Mouse (Mus musculus): ENCODE data around the gene Ppm1h.
"Not testable (repeated sequence)": the region's sequence is repeated elsewhere in the genome, so short reads cannot be mapped to it uniquely, and the experiment has no call there.

Ppm1h gene

DNA sequence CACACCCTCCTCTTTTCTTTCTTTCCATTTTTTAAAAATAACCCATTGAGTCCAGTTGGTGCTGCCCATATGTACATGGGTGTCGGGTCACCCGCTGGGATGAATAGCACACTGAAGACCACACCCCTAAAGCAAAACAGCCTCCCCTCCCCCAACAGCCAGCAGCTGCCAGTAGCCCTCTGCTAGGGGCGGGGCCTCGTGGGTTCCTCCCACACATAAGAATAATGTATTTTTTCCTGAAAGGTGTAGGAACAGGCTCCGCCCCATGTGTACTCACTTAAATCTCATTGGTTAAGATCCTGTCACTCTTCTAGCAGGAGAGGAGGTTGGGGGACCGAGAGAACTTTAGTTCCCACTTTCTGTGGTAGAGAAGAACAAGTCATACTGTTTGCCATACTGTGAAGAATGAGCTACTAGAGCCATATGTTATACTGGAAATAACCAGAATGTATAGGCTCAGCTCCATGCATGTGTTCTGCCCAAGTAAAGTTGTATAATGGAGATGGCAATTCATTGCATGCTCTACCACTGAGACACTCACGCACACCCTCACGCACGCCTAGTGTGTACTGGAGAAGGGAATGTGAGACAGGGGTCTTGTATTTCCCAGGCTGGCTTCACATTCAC is 231.0 kb downstream of the Ppm1h start:
- H3K27me3 ChIP-seq (ENCODE audit: control insufficient read depth, insufficient read depth, low read length, poor library complexity, severe bottlenecking): no peaks in the 10 kb centered on the region
- no peak for DNase-seq (ENCODE audit: low read depth, low spot score)
- H3K36me3 ChIP-seq (ENCODE audit: control insufficient read depth, insufficient read depth, low read length, poor library complexity, severe bottlenecking): no peaks in the 10 kb centered on the region

DNA sequence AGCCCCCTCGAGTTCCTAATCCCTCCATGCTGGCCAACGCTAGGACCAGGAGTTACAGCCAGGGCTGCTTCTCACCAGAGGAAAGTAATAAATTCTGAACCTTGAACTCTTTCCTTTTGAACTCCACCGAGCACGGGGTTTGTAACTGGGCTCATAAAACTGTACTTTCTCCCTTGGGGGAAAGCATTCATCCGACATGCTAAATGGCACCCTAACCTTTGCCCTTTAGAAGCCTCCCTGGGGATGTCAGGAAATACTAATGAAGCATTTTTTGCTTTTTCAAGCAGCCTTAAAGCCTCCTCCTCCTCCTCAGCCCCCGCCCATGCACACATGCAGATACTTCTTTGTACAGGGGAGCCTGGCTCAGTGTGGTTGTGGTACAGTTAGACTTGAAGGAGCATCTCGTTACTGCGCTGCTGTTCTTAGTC is 232.2 kb downstream of the Ppm1h start:
- Histone ChIP-seq H3K36me3 (ENCODE audit: control insufficient read depth, insufficient read depth, low read length, poor library complexity, severe bottlenecking) (no peaks in the 10 kb centered on the region), H3K27me3 (ENCODE audit: control insufficient read depth, insufficient read depth, low read length, poor library complexity, severe bottlenecking) (no peaks in the 10 kb centered on the region)
- no peak for DNase-seq (ENCODE audit: low read depth, low spot score)

DNA sequence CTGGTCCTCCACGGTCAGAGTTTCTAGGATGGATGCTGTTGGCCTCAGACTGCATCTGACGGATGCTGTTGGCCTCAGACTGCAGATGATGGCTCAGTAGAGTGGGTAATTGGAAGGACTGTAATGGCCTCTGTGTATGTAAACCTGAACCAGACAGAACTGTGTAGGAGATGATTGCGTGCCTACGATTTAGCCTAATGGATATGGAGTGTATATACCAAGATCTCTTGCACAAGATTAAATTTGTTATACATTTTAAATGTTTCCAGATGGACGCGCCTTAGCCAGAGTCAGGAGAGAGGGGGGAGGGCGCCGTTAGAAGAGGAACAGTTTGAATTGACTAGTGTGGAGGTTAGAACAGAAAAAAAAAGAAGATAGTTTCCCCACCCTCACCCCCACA is 233.1 kb downstream of the Ppm1h start:
- H3K36me3 ChIP-seq (ENCODE audit: control insufficient read depth, insufficient read depth, low read length, poor library complexity, severe bottlenecking): no peaks in the 10 kb centered on the region
- no peak for DNase-seq (ENCODE audit: low read depth, low spot score)

DNA sequence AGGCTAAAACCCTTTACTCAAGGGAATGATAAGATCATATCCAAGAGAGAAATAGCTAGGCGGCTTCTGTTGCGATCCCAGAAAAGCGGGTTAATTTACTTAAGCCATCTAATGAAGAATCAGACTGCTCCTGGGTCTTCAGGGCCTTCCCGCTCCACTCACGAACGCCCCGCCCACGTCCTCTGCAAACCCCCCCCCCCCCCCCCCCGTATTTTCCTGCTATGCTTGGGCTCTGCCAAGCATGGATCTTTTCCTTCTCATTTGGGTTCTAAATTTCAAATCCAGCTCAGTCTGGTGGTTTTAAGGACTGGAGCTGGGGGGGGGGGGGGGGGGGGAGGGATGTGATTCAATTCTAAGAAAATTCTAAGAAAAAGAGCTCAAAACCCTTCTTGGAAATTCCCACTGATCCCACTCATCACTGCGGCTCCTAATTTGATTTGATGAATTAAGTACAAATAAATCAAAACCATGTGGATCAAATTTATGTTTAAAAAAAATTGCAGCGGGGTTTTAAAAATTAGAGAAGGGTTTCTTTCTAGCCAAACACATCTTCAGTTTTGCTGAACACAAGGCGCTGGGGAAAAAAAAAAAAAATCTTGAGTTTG is 233.6 kb downstream of the Ppm1h start:
- Histone ChIP-seq H3K27me3 (ENCODE audit: control insufficient read depth, insufficient read depth, low read length, poor library complexity, severe bottlenecking) (no peaks in the 10 kb centered on the region), H3K36me3 (ENCODE audit: control insufficient read depth, insufficient read depth, low read length, poor library complexity, severe bottlenecking) (no peaks in the 10 kb centered on the region)
- no peak for DNase-seq (ENCODE audit: low read depth, low spot score)

More for the DNA sequence above, 233.1 kb downstream of the Ppm1h start:
- H3K27me3 ChIP-seq (ENCODE audit: control insufficient read depth, insufficient read depth, low read length, poor library complexity, severe bottlenecking): no peaks in the 10 kb centered on the region

DNA sequence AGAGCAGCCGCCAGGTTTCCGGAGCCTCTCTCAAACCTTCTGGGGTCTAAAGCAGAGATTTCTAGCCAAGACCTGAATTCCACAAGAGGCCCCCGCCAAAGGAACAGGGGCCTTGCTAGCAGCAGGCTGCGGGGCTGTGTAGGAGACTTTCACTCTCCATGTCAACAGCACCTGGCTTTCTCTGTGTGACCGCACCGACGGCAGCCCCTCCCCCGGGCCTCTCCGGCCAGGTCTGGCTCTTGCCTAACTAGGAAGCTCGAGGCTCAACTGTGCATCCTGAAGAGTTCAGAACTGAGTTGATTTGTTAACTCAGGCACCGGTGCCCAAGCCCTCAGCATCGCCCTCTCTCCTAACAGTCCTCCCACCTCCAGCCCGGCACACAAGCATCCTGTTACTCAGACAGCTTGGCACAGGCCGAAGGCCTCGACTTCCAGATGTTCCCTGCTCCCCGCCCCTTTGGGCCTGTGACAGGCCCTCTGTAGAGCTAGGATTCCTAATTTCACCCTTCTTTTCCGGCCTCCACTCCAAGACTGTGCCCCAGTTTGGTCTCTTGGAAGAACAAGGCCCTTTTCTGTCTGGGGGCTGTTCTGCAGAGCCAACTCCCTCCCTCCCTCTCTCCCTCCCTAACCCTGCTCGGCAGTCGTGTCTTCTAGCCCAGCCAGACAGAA is 234.3 kb downstream of the Ppm1h start:
- Histone ChIP-seq H3K27me3 (ENCODE audit: control insufficient read depth, insufficient read depth, low read length, poor library complexity, severe bottlenecking) (no peaks in the 10 kb centered on the region), H3K36me3 (ENCODE audit: control insufficient read depth, insufficient read depth, low read length, poor library complexity, severe bottlenecking) (no peaks in the 10 kb centered on the region)
- DNase-seq (ENCODE audit: low read depth, low spot score): no peak

DNA sequence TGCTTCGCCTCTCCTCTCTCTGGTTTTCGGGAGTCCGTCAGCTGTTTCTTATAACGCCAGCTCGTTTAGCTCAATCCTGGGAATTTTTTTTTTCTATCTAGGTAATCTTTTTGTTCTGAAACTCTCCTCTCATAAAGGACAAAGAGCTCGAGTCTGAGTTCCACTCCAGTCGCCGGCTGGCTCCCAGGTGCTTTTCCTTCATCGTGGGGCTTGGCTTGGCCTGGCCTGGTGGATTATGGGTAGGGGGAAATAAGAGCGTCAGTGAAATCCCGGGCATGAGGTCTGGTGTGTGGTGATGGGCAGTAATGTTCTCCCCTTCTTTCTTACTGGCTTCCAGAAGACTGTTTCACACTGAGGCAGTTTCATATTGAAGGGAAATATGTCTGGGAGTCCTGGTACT is 234.8 kb downstream of the Ppm1h start:
- Histone ChIP-seq H3K27me3 (ENCODE audit: control insufficient read depth, insufficient read depth, low read length, poor library complexity, severe bottlenecking) (no peaks in the 10 kb centered on the region), H3K36me3 (ENCODE audit: control insufficient read depth, insufficient read depth, low read length, poor library complexity, severe bottlenecking) (no peaks in the 10 kb centered on the region)
- DNase-seq (ENCODE audit: low read depth, low spot score): no peak

DNA sequence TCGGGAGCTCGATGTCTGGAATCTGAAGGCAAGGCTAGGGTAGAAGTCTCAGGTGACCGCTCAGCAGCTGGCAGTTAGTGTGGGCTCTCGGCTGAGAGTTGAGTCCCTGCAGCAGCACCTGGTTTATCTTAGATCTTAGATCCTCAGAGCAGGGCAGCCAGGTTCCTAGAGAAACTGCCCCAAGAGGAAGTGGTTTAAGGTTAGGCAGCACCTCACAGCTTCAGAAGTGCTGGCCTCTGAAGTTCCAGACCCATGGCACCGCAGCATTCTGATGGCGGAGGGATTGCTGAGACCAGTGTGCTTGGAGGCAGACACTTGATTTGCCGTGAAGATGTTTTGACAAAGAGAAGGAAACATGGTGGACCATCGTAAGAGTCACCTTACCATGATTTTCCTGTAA is 237.3 kb downstream of the Ppm1h start:
- Histone ChIP-seq H3K36me3 (ENCODE audit: control insufficient read depth, insufficient read depth, low read length, poor library complexity, severe bottlenecking) (no peaks in the 10 kb centered on the region), H3K27me3 (ENCODE audit: control insufficient read depth, insufficient read depth, low read length, poor library complexity, severe bottlenecking) (no peaks in the 10 kb centered on the region)
- no peak for DNase-seq (ENCODE audit: low read depth, low spot score)

DNA sequence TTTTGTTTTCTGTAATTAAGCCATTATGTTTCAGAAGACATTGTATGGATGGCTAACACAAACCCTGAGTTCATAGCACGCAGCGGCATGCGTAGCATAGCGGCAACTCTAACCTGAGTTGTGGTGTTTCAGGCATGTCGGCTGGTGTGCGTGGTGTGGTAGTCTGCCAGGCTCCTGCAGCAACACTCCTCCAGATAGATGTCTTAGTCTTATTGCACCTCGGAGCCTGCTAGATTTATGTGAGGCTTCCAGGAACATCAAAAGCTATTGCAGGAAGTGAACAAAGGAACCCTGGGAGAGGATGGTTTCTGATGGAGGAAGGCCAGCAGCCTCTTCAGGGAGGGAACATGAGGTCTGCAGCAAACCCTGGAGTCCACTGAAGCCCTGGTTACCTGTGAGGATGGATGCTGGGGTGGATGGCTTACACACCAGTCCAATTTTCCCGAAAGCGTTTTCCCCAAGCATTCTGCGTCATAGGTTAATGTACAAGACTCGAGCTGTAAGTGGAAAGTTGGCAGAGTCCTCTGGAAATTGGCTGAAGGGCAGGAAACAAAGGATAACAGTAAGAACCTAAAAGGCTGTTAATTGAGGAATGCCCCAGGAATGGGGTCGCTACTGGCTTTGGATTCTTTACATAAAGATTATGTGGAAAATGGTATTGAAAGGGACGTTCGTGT is 239.2 kb downstream of the Ppm1h start:
- Histone ChIP-seq H3K36me3 (ENCODE audit: control insufficient read depth, insufficient read depth, low read length, poor library complexity, severe bottlenecking) (no peaks in the 10 kb centered on the region), H3K27me3 (ENCODE audit: control insufficient read depth, insufficient read depth, low read length, poor library complexity, severe bottlenecking) (no peaks in the 10 kb centered on the region)
- no peak for DNase-seq (ENCODE audit: low read depth, low spot score)

DNA sequence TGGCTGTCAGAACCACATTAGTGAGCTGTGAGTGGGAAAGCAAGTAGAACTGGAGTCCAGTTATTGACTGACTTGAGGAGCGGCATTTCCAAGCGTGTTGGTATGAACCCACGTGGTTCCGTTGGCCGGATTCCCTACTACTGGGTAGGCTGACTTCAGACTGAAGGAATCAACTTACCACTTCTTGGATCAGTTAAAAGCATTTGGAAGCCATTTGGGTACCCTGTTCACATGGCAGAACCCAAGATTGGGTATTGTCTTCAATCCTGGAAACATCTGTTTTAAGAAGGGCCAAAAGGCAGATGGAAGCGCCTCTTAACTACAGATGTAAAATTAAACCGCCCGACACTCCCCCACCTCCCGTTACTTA is 239.7 kb downstream of the Ppm1h start:
- Histone ChIP-seq H3K27me3 (ENCODE audit: control insufficient read depth, insufficient read depth, low read length, poor library complexity, severe bottlenecking) (no peaks in the 10 kb centered on the region), H3K36me3 (ENCODE audit: control insufficient read depth, insufficient read depth, low read length, poor library complexity, severe bottlenecking) (no peaks in the 10 kb centered on the region)
- DNase-seq (ENCODE audit: low read depth, low spot score): no peak

DNA sequence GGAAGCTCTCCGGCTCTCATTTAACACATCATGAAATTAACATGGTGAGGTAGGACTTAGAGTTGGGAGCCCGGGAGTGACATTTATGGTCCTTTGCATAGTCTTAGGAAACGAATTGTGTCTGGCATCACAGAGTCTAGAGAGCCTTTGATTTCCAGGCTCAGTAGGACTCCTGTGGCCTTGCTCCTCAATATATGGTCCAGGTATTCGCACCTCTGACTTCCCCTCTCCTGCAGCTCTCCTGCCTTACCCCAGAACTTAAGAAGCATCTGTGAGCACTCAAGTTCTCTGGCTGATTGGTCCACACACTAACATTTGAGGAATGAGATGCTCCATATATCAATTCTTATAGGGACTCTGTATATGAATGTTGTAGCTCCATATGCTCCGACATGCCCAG is 240.2 kb downstream of the Ppm1h start:
- no peak for DNase-seq (ENCODE audit: low read depth, low spot score)
- Histone ChIP-seq H3K36me3 (ENCODE audit: control insufficient read depth, insufficient read depth, low read length, poor library complexity, severe bottlenecking) (no peaks in the 10 kb centered on the region), H3K27me3 (ENCODE audit: control insufficient read depth, insufficient read depth, low read length, poor library complexity, severe bottlenecking) (no peaks in the 10 kb centered on the region)

DNA sequence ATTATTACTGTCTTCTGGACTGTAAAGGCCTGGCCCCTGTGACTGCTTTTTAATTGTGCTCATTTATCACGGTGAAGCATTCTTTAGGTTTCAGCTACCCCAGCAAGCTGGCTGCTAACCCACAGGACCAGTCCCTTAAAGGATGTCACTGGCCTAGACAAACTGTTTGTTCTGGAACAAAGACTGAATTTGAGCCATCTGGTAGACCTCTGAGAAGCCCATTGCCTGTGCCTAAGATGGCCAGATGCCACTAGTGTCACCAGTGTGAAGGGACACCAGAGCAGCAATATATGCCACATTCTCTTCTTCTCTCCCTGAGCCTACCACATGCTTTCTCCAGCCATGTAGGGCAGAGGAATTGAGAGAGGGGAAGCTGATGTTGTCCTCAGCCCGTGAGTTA is 240.9 kb downstream of the Ppm1h start:
- H3K36me3 ChIP-seq (ENCODE audit: control insufficient read depth, insufficient read depth, low read length, poor library complexity, severe bottlenecking): no peaks in the 10 kb centered on the region

DNA sequence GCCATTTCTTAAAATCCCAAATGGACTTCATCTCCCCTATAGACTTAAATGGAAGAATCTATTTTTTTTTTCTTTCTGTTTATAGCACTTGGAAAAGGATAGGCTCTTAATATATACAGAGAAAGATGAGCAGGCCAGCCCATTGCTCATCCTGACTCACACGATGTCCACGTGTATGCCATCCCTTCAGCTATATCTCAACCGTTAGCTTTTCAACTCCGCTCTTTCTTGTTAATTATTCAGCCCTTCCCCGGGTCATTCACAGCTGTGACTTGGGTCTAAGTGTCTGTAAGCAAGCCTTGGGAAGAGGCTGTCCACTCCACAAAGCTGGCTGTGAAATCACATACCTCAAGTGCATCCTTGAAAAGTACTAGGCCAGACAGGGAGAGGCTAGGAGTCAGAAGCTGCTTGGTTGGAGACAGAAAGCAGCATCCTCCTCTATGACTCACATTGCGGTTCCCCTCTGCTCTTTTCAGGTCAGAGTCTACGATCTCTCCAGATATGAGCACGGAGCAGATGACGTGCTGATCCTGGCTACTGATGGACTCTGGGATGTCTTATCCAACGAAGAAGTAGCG is 241.7 kb downstream of the Ppm1h start:
- DNase-seq (ENCODE audit: low read depth, low spot score): no peak
- Histone ChIP-seq H3K36me3 (ENCODE audit: control insufficient read depth, insufficient read depth, low read length, poor library complexity, severe bottlenecking) (no peaks in the 10 kb centered on the region), H3K27me3 (ENCODE audit: control insufficient read depth, insufficient read depth, low read length, poor library complexity, severe bottlenecking) (no peaks in the 10 kb centered on the region)

More for the DNA sequence above, 240.9 kb downstream of the Ppm1h start:
- no peaks in the 10 kb centered on the region for H3K27me3 ChIP-seq (ENCODE audit: control insufficient read depth, insufficient read depth, low read length, poor library complexity, severe bottlenecking)
- no peak for DNase-seq (ENCODE audit: low read depth, low spot score)

DNA sequence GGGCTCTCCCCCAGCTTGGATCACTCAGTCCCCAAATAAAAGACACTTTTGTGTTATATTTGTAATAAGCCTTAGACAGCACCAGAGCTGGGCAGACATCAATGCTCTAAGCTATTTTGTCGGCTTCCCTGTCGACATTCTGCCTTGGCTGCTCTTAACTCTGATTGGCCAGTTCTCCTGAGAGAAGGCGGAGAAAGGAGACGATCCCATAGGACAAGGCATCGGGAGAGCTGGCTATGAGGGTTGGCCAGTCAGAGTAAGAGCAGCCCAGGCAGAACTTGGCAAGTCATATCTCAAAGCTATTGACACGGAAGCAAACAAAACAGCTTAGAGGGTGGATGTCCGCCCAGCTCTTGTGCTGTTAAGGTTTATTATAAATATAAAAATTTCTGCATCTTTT is 243.7 kb downstream of the Ppm1h start:
- no peaks in the 10 kb centered on the region for H3K36me3 ChIP-seq (ENCODE audit: control insufficient read depth, insufficient read depth, low read length, poor library complexity, severe bottlenecking)
- no peak for DNase-seq (ENCODE audit: low read depth, low spot score)
- H3K27me3 ChIP-seq (ENCODE audit: control insufficient read depth, insufficient read depth, low read length, poor library complexity, severe bottlenecking): no peaks in the 10 kb centered on the region

DNA sequence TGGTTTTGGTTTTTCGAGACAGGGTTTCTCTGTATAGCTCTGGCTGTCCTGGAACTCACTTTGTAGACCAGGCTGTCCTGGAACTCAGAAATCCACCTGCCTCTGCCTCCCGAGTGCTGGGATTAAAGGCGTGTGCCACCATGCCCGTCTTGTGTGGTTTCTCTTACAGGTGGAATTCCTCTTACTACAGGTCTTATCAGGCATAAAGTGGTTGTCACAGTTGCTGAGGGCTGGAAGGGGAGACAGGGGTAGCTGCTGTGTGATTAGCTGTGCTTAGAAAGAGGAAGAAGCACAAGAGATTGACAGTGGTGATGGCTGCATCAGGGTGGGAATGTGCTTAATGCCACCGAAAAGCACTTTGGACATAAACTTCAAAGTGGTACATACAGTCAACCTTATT is 246.0 kb downstream of the Ppm1h start:
- DNase-seq (ENCODE audit: low read depth, low spot score); H3K36me3 ChIP-seq (ENCODE audit: control insufficient read depth, insufficient read depth, low read length, poor library complexity, severe bottlenecking); H3K27me3 ChIP-seq (ENCODE audit: control insufficient read depth, insufficient read depth, low read length, poor library complexity, severe bottlenecking): not testable (repeated sequence)

DNA sequence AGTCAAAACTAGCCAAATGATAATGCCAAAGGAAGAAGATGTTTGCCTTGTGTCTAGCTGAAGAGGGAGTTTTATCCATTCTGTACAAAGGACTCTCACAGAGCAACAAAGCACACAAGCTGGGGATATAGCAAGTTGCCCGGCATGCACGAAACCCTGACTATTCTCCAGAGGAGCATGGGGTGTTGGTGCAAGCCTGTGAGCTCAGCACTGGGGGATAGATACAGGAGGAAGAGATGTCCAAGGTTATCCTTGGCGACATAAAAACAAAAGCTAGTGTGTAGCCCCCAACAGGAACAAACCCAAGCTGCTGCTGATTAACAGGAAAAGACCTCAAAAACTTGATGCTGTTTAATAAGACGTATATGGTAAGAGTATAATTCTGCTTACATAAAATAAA is 247.7 kb downstream of the Ppm1h start:
- DNase-seq (ENCODE audit: low read depth, low spot score): no peak
- no peaks in the 10 kb centered on the region for H3K36me3 ChIP-seq (ENCODE audit: control insufficient read depth, insufficient read depth, low read length, poor library complexity, severe bottlenecking)
- H3K27me3 ChIP-seq (ENCODE audit: control insufficient read depth, insufficient read depth, low read length, poor library complexity, severe bottlenecking): no peaks in the 10 kb centered on the region
